Mouse (Mus musculus) testis, adult 2 months (tissue): ENCODE data around the gene Rbfox3.

Experiments
- CTCF ChIP-seq: fragments of 200-500 bp; IDR thresholded peaks from 2 replicates; pipeline ENCODE4 v1.5.1; 2012; ENCODE audit warnings: low read depth, mild to moderate bottlenecking, inconsistent platforms, low read length, moderate library complexity; ENCODE audit not compliant: control insufficient read depth, insufficient read depth, insufficient replicate concordance
- POLR2A ChIP-seq: fragments of 200-500 bp; IDR thresholded peaks from 2 replicates; pipeline ENCODE4 v1.6.1; 2012; ENCODE audit warnings: low read depth, mild to moderate bottlenecking, inconsistent platforms, low read length, moderate library complexity; ENCODE audit not compliant: control insufficient read depth

GRCm38 (mm10) chr11:118652401-118653240 lies 258.8 kb downstream of the Rbfox3 start:
- TF ChIP-seq CTCF (no peak), POLR2A (no peak)
